Mouse (Mus musculus): ENCODE data around the gene Sqstm1. TPM values are rescaled to one million over a fixed set of nuclear protein-coding genes. Genes with fewer than 3 reads are reported as not detected.

Gene Sqstm1
- polyA plus RNA-seq, 2 experiments: 120 to 214 TPM

- Histone ChIP-seq H3K4me1 (ENCODE audit: control insufficient read depth, insufficient read depth, low read length) (peaks cover 13% of the 10 kb centered on the region), H3K9ac (ENCODE audit: low read depth, low read length, severe bottlenecking) (no peak overlapping the region), H3K4me2 (replicated peaks; ENCODE audit: low read depth, low read length, severe bottlenecking) (no peak overlapping the region), H3K36me3 (ENCODE audit: control insufficient read depth, insufficient read depth, low read length) (peaks cover 50% of the 10 kb centered on the region), H3K4me3 (replicated peaks; ENCODE audit: low read length) (no peak overlapping the region), H3K9me3 (ENCODE audit: control insufficient read depth, low read length) (no peaks in the 10 kb centered on the region), H3K27me3 (ENCODE audit: control insufficient read depth, insufficient read depth, low read length) (no peaks in the 10 kb centered on the region), H3K27ac (replicated peaks; ENCODE audit: low read depth, low read length) (no peak overlapping the region)
- WGBS: 89% methylated on average over 5 of the region's 5 CpGs
- DNase-seq (ENCODE audit: low spot score): no peak
- ATAC-seq (ENCODE audit: low FRiP score, low read depth): no peak
- no peak for TF ChIP-seq POLR2A (IDR thresholded peaks at IDR 0.05; ENCODE audit: borderline replicate concordance, extremely low read depth, insufficient read depth, insufficient read length)
Measured at GRCm38 (mm10) chr11:50208039-50208438, 2.6 kb downstream of the Sqstm1 start.

- no peak for ATAC-seq (ENCODE audit: low FRiP score, low read depth)
- DNase-seq (ENCODE audit: low spot score): no peak
- WGBS: 97% methylated on average over 14 of the region's 14 CpGs
Measured at GRCm38 (mm10) chr11:50207344-50207743, 3.3 kb downstream of the Sqstm1 start.

GRCm38 (mm10) chr11:50206037-50206436 lies 4.6 kb downstream of the Sqstm1 start:
- no peak overlapping the region for H3K9ac ChIP-seq (ENCODE audit: low read depth, low read length, severe bottlenecking)
- no peak overlapping the region for H3K27ac ChIP-seq (replicated peaks; ENCODE audit: low read depth, low read length)
- H3K4me2 ChIP-seq (replicated peaks; ENCODE audit: low read depth, low read length, severe bottlenecking): no peak overlapping the region
- no peak overlapping the region for H3K4me3 ChIP-seq (replicated peaks; ENCODE audit: low read length)
- peaks cover 10% of the 10 kb centered on the region for H3K4me1 ChIP-seq (ENCODE audit: control insufficient read depth, insufficient read depth, low read length)
- TF ChIP-seq POLR2A (IDR thresholded peaks at IDR 0.05; ENCODE audit: borderline replicate concordance, extremely low read depth, insufficient read depth, insufficient read length): no peak
- H3K27me3 ChIP-seq (ENCODE audit: control insufficient read depth, insufficient read depth, low read length): no peaks in the 10 kb centered on the region
- H3K36me3 ChIP-seq (ENCODE audit: control insufficient read depth, insufficient read depth, low read length): peaks cover 70% of the 10 kb centered on the region
- ATAC-seq (ENCODE audit: low FRiP score, low read depth) (no peak), DNase-seq (ENCODE audit: low spot score) (no peak)
- no peaks in the 10 kb centered on the region for H3K9me3 ChIP-seq (ENCODE audit: control insufficient read depth, low read length)
- WGBS: 97% methylated on average over 2 of the region's 2 CpGs

More at GRCm38 (mm10) chr11:50207344-50207743, 3.3 kb downstream of the Sqstm1 start:
- H3K4me1 ChIP-seq (ENCODE audit: control insufficient read depth, insufficient read depth, low read length): peaks cover 13% of the 10 kb centered on the region
- peaks cover 57% of the 10 kb centered on the region for H3K36me3 ChIP-seq (ENCODE audit: control insufficient read depth, insufficient read depth, low read length)
- H3K27ac ChIP-seq (replicated peaks; ENCODE audit: low read depth, low read length): no peak overlapping the region
- no peak overlapping the region for H3K9ac ChIP-seq (ENCODE audit: low read depth, low read length, severe bottlenecking)
- no peak overlapping the region for H3K4me3 ChIP-seq (replicated peaks; ENCODE audit: low read length)
- H3K4me2 ChIP-seq (replicated peaks; ENCODE audit: low read depth, low read length, severe bottlenecking): no peak overlapping the region
- no peaks in the 10 kb centered on the region for H3K27me3 ChIP-seq (ENCODE audit: control insufficient read depth, insufficient read depth, low read length)
- no peak for TF ChIP-seq POLR2A (IDR thresholded peaks at IDR 0.05; ENCODE audit: borderline replicate concordance, extremely low read depth, insufficient read depth, insufficient read length)
- H3K9me3 ChIP-seq (ENCODE audit: control insufficient read depth, low read length): no peaks in the 10 kb centered on the region

GRCm38 (mm10) chr11:50205434-50205833 lies 5.2 kb downstream of the Sqstm1 start:
- Histone ChIP-seq H3K27me3 (ENCODE audit: control insufficient read depth, insufficient read depth, low read length) (no peaks in the 10 kb centered on the region), H3K4me3 (replicated peaks; ENCODE audit: low read length) (no peak overlapping the region), H3K4me1 (ENCODE audit: control insufficient read depth, insufficient read depth, low read length) (peaks cover 8% of the 10 kb centered on the region), H3K9ac (ENCODE audit: low read depth, low read length, severe bottlenecking) (no peak overlapping the region), H3K36me3 (ENCODE audit: control insufficient read depth, insufficient read depth, low read length) (peaks cover 76% of the 10 kb centered on the region), H3K27ac (replicated peaks; ENCODE audit: low read depth, low read length) (no peak overlapping the region), H3K4me2 (replicated peaks; ENCODE audit: low read depth, low read length, severe bottlenecking) (no peak overlapping the region), H3K9me3 (ENCODE audit: control insufficient read depth, low read length) (no peaks in the 10 kb centered on the region)
- WGBS: 95% methylated on average over 3 of the region's 3 CpGs
- DNase-seq (ENCODE audit: low spot score): no peak
- no peak for ATAC-seq (ENCODE audit: low FRiP score, low read depth)
- no peak for TF ChIP-seq POLR2A (IDR thresholded peaks at IDR 0.05; ENCODE audit: borderline replicate concordance, extremely low read depth, insufficient read depth, insufficient read length)

- ATAC-seq (ENCODE audit: low FRiP score, low read depth): no peak
- WGBS: 95% methylated on average over 9 of the region's 9 CpGs
- peaks cover 93% of the 10 kb centered on the region for H3K36me3 ChIP-seq (ENCODE audit: control insufficient read depth, insufficient read depth, low read length)
Measured at GRCm38 (mm10) chr11:50203302-50203827, 7.3 kb downstream of the Sqstm1 start.

More at GRCm38 (mm10) chr11:50203302-50203827, 7.3 kb downstream of the Sqstm1 start:
- no peak overlapping the region for H3K4me3 ChIP-seq (replicated peaks; ENCODE audit: low read length)
- no peak for DNase-seq (ENCODE audit: low spot score)
- H3K27ac ChIP-seq (replicated peaks; ENCODE audit: low read depth, low read length): no peak overlapping the region
- no peak overlapping the region for H3K4me2 ChIP-seq (replicated peaks; ENCODE audit: low read depth, low read length, severe bottlenecking)
- no peaks in the 10 kb centered on the region for H3K4me1 ChIP-seq (ENCODE audit: control insufficient read depth, insufficient read depth, low read length)
- H3K27me3 ChIP-seq (ENCODE audit: control insufficient read depth, insufficient read depth, low read length): no peaks in the 10 kb centered on the region
- no peak overlapping the region for H3K9ac ChIP-seq (ENCODE audit: low read depth, low read length, severe bottlenecking)
- TF ChIP-seq POLR2A (IDR thresholded peaks at IDR 0.05; ENCODE audit: borderline replicate concordance, extremely low read depth, insufficient read depth, insufficient read length): no peak
- H3K9me3 ChIP-seq (ENCODE audit: control insufficient read depth, low read length): no peaks in the 10 kb centered on the region
